Mouse (Mus musculus): ENCODE data around the gene Tead2.
A peak's percentile ranks its signal among the peaks of the same experiment; 100 is the strongest.
"Not testable (repeated sequence)": the region's sequence is repeated elsewhere in the genome, so short reads cannot be mapped to it uniquely, and the experiment has no call there.

Tead2 gene

GRCm38 (mm10) chr7:45215673-45216441, at the start of gene Tead2:
Gene Tead2, plus strand, starts transcription at chr7:45215753.
- DNase-seq (ENCODE audit: low read depth), result no peak

GRCm38 (mm10) chr7:45166950-45167401, 48.6 kb upstream of the Tead2 start:
- DNase-seq (ENCODE audit: low read depth), result no peak

GRCm38 (mm10) chr7:45167761-45168445, 47.6 kb upstream of the Tead2 start:
- no peak for DNase-seq (ENCODE audit: low read depth)

- no peak for DNase-seq (ENCODE audit: low read depth)
Measured at GRCm38 (mm10) chr7:45168656-45169055, 46.9 kb upstream of the Tead2 start.

- no peak for DNase-seq (ENCODE audit: low read depth)
Measured at GRCm38 (mm10) chr7:45169495-45169894, 46.1 kb upstream of the Tead2 start.

- no peak for DNase-seq (ENCODE audit: low read depth)
Measured at GRCm38 (mm10) chr7:45172974-45173373, 42.6 kb upstream of the Tead2 start.

- not testable (repeated sequence) for DNase-seq (ENCODE audit: low read depth)
Measured at GRCm38 (mm10) chr7:45173772-45174171, 41.8 kb upstream of the Tead2 start.

GRCm38 (mm10) chr7:45174567-45175280, 40.8 kb upstream of the Tead2 start:
- no peak for DNase-seq (ENCODE audit: low read depth)

- DNase-seq (ENCODE audit: low read depth), result no peak
Measured at GRCm38 (mm10) chr7:45175398-45175797, 40.2 kb upstream of the Tead2 start.

GRCm38 (mm10) chr7:45175929-45176328, 39.6 kb upstream of the Tead2 start:
- no peak for DNase-seq (ENCODE audit: low read depth)

GRCm38 (mm10) chr7:45176356-45176755, 39.2 kb upstream of the Tead2 start:
- no peak for DNase-seq (ENCODE audit: low read depth)

GRCm38 (mm10) chr7:45178550-45178949, 37.0 kb upstream of the Tead2 start:
- DNase-seq (ENCODE audit: low read depth), result no peak

- DNase-seq (ENCODE audit: low read depth), result no peak
Measured at GRCm38 (mm10) chr7:45179469-45179868, 36.1 kb upstream of the Tead2 start, which contains the start of gene Gfy. Gene Gfy, minus strand, starts transcription at chr7:45179569.

GRCm38 (mm10) chr7:45180896-45181477, 34.6 kb upstream of the Tead2 start, which contains the start of gene Pth2:
Gene Pth2, plus strand, starts transcription at chr7:45180995.
- DNase-seq (ENCODE audit: low read depth), result no peak

GRCm38 (mm10) chr7:45181540-45181939, 34.0 kb upstream of the Tead2 start:
- DNase-seq (ENCODE audit: low read depth), result no peak

- peak; percentile 94 for DNase-seq (ENCODE audit: low read depth)
Measured at GRCm38 (mm10) chr7:45182199-45182601, 33.4 kb upstream of the Tead2 start.

GRCm38 (mm10) chr7:45182606-45183005, 32.9 kb upstream of the Tead2 start:
- no peak for DNase-seq (ENCODE audit: low read depth)

GRCm38 (mm10) chr7:45183672-45184071, 31.9 kb upstream of the Tead2 start:
- DNase-seq (ENCODE audit: low read depth), result no peak

- no peak for DNase-seq (ENCODE audit: low read depth)
Measured at GRCm38 (mm10) chr7:45185921-45186320, 29.6 kb upstream of the Tead2 start.

- no peak for DNase-seq (ENCODE audit: low read depth)
Measured at GRCm38 (mm10) chr7:45189600-45189999, 26.0 kb upstream of the Tead2 start.

GRCm38 (mm10) chr7:45190186-45190585, 25.4 kb upstream of the Tead2 start:
- DNase-seq (ENCODE audit: low read depth), result no peak

GRCm38 (mm10) chr7:45191161-45191560, 24.4 kb upstream of the Tead2 start:
- no peak for DNase-seq (ENCODE audit: low read depth)

Measured in c-Kit-positive CD71-positive TER-119-negative erythroid progenitor cells, embryonic 14.5 days (primary cell).